Mouse (Mus musculus) WW6 (cell line): ENCODE measurements at regions not wholly inside any gene's neighbourhood (a gene's known extent, or its start where the extent isn't known, plus 50 kb on each side); places are given as distances from the start of the nearest gene placed in this dataset.

Source experiments
- DNase-seq: peaks from one replicate; pipeline ENCODE4 v3.0.0-alpha.2; 2013; ENCODE audit warnings: low read depth, low spot score

- DNase-seq, result no peak
Observed at GRCm38 (mm10) chr6:50713297-50713696, 59.1 kb upstream of the Npvf start.

GRCm38 (mm10) chr6:50718631-50719030, 64.4 kb upstream of the Npvf start:
- DNase-seq, result no peak

GRCm38 (mm10) chr6:50720346-50720745, 66.1 kb upstream of the Npvf start:
- no peak for DNase-seq

GRCm38 (mm10) chr6:50725640-50726039, 71.4 kb upstream of the Npvf start:
- no peak for DNase-seq

- DNase-seq, result no peak
Observed at GRCm38 (mm10) chr6:50726166-50726591, 71.9 kb upstream of the Npvf start.

GRCm38 (mm10) chr6:50730744-50731718, 76.8 kb upstream of the Npvf start:
- DNase-seq, result no peak

GRCm38 (mm10) chr6:50734701-50735100, 80.5 kb upstream of the Npvf start:
- DNase-seq, result no peak

- DNase-seq, result no peak
Observed at GRCm38 (mm10) chr6:50735825-50736224, 81.6 kb upstream of the Npvf start.

GRCm38 (mm10) chr6:50742009-50742408, 87.8 kb upstream of the Npvf start:
- DNase-seq, result no peak

- DNase-seq, result no peak
Observed at GRCm38 (mm10) chr6:50744462-50745166, 90.4 kb upstream of the Npvf start.

- no peak for DNase-seq
Observed at GRCm38 (mm10) chr6:50753151-50753550, 98.9 kb upstream of the Npvf start.

- DNase-seq, result no peak
Observed at GRCm38 (mm10) chr6:50754786-50755185, 100.5 kb upstream of the Npvf start.

- DNase-seq, result no peak
Observed at GRCm38 (mm10) chr6:50760367-50760766, 106.1 kb upstream of the Npvf start.

- no peak for DNase-seq
Observed at GRCm38 (mm10) chr6:50763121-50763520, 108.9 kb upstream of the Npvf start.

GRCm38 (mm10) chr6:50766442-50766915, 112.2 kb upstream of the Npvf start:
- DNase-seq, result no peak

- no peak for DNase-seq
Observed at GRCm38 (mm10) chr6:50767126-50767525, 112.9 kb upstream of the Npvf start.

GRCm38 (mm10) chr6:50767827-50768226, 113.6 kb upstream of the Npvf start:
- DNase-seq, result no peak

GRCm38 (mm10) chr6:50769101-50769500, 114.9 kb upstream of the Npvf start:
- no peak for DNase-seq

- DNase-seq, result no peak
Observed at GRCm38 (mm10) chr6:50770481-50770880, 116.2 kb upstream of the Npvf start.

- no peak for DNase-seq
Observed at GRCm38 (mm10) chr6:50775637-50776036, 121.4 kb upstream of the Npvf start.

- no peak for DNase-seq
Observed at GRCm38 (mm10) chr6:50776236-50776832, 122.1 kb upstream of the Npvf start.

GRCm38 (mm10) chr6:50776931-50777495, 122.8 kb upstream of the Npvf start:
- no peak for DNase-seq
